Mouse (Mus musculus): ENCODE measurements at regions not wholly inside any gene's neighbourhood (a gene's known extent, or its start where the extent isn't known, plus 50 kb on each side); places are given as distances from the start of the nearest gene placed in this dataset.

DNA sequence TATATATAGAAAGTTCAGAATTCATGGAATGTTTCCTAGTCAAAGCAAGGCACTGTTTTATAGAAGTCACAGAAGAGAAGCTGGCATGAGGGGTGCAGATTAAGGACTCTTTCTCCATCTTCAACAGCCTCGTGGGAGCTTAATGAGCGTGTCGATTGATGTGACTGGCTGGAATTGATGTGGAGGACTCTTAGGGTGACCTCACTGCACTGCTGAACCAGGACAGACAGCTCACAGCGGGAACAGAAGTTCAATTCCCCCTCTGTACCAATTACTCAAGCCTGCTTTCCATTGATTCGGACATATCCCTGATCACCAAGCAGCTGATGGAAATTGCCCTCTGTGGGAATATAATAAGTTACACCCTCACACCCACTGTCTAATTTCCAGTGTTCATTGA is 65.6 kb upstream of the Gm10234 start:
- no peak for TF ChIP-seq CTCF (IDR thresholded peaks at IDR 0.05; ENCODE audit: control insufficient read depth, insufficient read depth, insufficient read length)
- TF ChIP-seq MYOG (IDR thresholded peaks at IDR 0.05; ENCODE audit: control insufficient read depth, extremely low read depth, insufficient read length), result no peak
- no peak for TF ChIP-seq FOSL1 (IDR thresholded peaks at IDR 0.05; ENCODE audit: insufficient read depth, low read length, poor library complexity, severe bottlenecking)
- TF ChIP-seq USF1 (IDR thresholded peaks at IDR 0.05; ENCODE audit: low read depth), result no peak
- TF ChIP-seq MAX (IDR thresholded peaks at IDR 0.05), result no peak
- no peak for TF ChIP-seq MYOD1 (IDR thresholded peaks at IDR 0.05; ENCODE audit: control insufficient read depth, insufficient read length, low read depth)
